Mouse (Mus musculus) right cerebral cortex, postnatal 36 days (tissue): ENCODE data around the gene Slc39a7.
"Not testable (repeated sequence)": the region's sequence is repeated elsewhere in the genome, so short reads cannot be mapped to it uniquely, and the experiment has no call there.

Experiments used
- DNase-seq, 2 experiments: peaks; one replicate each; pipeline ENCODE4 v3.0.0; 2022; ENCODE audit warnings: low spot score in 2 of 2, mixed read lengths in 1 of 2

The Slc39a7 gene

DNA sequence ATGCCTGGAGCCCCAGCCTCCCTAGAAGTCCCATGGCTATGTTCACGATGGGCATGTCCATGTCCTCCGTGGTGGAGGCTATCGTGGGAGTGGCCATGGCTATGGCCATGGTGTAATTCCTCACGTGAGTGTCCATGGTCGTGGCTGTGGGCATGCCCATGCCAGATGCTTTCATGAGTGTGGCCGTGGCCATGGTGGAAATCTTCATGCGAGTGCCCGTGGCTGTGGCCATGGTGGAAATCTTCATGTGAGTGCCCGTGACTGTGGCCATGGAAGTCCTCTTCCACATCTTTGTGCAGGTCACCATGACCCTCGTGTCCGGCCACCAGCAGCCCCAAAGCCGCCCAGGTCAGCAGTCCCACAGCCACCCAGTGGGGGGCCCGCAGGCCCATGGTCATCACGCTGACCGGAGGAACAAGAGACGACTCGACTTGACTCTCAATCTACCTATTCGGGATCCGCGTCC is 588 bp downstream of the Slc39a7 start:
- no peak for DNase-seq

- DNase-seq, result no peak
Observed at GRCm38 (mm10) chr17:34029890-34030595, 1.4 kb downstream of the Slc39a7 start.

GRCm38 (mm10) chr17:34029150-34029889 is 2.2 kb downstream of the Slc39a7 start:
- no peak for DNase-seq

GRCm38 (mm10) chr17:34028501-34029149 is 2.9 kb downstream of the Slc39a7 start:
- no peak for DNase-seq

- DNase-seq, result peak; percentile 89 to 90
Observed at GRCm38 (mm10) chr17:34027656-34028223, 3.7 kb downstream of the Slc39a7 start, which contains the start of gene H2-Ke6. Gene H2-Ke6 (minus strand): TSS chr17:34028060.

- DNase-seq, result no peak
Observed at GRCm38 (mm10) chr17:34026917-34027655, 4.4 kb downstream of the Slc39a7 start.

DNA sequence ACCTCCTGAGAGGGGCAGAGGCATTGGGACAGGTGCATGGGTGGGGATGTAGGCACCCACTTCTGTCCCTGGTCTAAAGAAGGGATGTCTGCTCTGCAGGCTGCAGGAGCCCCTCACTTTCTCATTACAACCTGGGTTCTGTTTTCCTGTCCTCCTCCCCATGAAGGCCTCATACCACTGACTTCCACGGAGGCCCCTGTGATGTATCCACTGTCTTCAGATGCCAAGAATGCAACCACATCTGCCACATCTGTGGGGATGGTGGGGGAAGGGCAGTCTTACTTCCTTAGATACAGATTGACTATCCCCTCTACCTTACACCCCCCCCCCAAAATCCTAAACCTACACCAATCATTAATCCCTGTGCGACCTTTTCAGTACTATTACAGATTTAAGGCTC is 5.3 kb downstream of the Slc39a7 start:
- DNase-seq, result no peak

GRCm38 (mm10) chr17:34025756-34026151 is 5.7 kb downstream of the Slc39a7 start:
- no peak for DNase-seq

- DNase-seq, result no peak
Observed at GRCm38 (mm10) chr17:34024861-34025755, 6.4 kb downstream of the Slc39a7 start.

DNA sequence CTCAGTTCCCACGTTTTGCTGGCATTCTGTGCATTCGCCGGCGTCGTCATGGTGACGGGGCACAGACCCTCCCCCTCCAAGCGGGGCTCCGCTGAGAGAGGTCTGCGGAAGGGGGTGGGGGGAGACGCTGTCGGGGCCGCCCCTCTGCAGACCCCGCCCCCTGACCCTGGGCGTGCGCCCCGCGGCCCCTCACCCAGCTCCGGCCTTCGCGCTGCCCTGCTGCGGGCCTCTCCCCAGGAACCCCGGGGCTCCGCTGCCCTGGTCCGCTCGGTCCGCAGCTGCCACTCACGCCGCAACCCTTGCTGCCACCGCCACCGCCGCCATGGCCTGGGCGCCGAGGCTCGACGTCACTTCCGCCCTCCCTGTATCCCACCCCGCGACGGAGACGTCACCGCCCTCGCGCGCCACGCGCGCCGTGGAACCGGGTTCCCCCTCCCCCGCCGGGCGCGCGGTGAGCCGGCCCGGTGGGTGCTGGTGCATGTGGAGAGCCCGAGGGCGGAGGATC is 7.1 kb downstream of the Slc39a7 start, which contains the start of gene Ring1:
Gene Ring1 (minus strand): TSS at position 364 of the 505 bp plus-strand sequence.
- DNase-seq, result peak; percentile 83 to 85

DNA sequence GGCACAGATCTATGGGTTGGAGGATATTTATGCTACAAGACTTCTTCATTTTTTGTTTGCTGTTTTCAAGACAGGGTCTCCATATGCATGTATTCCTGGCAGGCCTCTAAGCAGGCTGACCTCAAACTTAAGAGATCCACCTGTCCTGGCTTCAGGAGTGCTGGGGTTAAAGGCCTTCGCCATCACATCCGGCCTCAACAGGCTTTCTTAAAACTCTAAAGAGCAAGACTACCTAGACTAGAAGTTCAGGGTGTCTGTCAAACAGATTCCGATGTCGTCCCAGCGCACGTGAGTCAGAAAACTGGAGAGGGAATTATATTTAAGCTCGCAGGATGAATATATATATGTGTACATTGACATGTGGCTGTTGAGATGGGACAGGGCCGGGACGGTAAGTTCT is 7.8 kb downstream of the Slc39a7 start:
- DNase-seq, result no peak

GRCm38 (mm10) chr17:34022987-34023386 is 8.5 kb downstream of the Slc39a7 start:
- DNase-seq, result no peak

- DNase-seq, result no peak
Observed at GRCm38 (mm10) chr17:34022414-34022783, 9.1 kb downstream of the Slc39a7 start.

DNA sequence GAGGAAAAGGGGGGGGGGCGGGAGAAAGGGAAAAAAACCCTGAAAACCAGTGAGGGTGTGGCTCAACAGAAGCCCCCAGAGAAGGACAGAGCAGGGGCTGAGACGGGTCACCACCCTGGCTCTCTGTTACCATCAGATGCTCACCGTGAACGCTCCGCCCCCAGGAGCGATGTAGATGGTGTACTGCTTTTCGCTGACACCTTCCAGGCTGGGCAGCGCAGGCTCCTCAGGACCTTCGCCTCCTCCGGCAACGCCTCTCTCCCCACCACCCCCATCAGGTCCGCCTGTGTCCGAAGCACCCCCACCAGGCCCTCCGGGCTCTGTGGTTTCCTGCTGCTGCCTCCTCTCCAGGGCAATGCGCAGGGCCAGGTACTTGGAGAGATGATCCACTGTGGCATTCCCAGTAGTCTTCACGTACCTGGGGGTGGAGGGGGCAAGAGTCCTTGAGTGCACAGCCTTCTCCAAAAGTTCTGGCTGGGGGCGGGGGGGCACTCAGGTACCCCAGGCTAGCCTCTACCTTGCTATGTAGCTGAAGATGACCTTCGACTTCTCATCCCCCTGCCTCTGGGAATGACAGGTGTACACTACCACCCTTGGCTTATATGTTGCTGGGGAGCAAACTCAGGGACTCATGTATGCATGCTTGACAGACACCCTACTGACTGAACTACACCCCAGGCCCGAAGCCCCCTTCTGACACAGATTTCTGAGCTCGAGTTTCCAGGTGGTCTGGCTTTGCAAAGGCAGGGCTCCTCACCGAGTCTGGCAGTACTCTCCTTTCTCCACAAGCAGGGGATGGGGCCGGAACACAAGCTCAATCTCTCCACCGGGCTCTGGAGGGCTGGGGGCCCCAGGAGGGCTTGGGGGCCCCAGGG is 9.7 kb downstream of the Slc39a7 start:
- no peak for DNase-seq

DNA sequence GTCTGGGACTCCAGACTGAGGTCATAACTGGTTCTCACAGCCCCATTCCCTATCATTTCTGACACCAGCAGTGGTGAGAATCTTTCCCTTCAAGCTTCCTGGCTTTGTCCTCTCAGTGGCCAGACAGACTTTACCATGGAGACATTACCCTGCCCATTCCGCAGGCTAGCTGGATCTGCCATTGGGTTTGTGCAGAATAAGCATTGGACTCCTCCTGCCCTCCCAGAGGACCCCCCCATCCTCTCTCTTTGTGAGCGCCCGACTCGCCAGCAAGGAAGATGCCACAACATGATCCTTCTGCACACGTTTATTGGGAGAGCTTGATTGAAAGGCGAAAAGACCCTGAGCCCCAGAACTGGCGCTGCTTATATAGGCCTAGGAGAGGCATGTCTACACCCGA is 18.0 kb downstream of the Slc39a7 start:
- no peak for DNase-seq

GRCm38 (mm10) chr17:34010156-34010555 is 21.3 kb downstream of the Slc39a7 start:
- DNase-seq, result no peak

DNA sequence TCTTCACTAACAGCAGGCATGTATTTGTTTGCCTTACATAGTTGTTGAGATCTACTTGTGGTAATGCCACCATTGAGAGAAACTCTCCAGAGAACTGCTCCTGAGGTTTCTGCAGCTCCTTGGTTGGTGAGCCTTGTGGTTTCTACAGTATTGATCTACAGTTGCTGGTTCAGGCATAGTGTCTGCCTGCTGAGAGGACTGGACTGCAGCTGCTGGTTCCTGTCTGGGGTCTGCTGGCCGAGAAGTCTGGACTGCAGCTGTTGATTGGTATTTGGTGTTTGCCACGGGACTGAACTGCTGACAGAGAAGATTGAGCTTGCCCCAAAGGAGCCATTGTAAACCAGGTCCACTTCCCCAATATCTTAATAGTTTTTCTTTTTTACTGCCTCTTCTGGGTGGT is 24.9 kb downstream of the Slc39a7 start:
- no peak for DNase-seq

DNA sequence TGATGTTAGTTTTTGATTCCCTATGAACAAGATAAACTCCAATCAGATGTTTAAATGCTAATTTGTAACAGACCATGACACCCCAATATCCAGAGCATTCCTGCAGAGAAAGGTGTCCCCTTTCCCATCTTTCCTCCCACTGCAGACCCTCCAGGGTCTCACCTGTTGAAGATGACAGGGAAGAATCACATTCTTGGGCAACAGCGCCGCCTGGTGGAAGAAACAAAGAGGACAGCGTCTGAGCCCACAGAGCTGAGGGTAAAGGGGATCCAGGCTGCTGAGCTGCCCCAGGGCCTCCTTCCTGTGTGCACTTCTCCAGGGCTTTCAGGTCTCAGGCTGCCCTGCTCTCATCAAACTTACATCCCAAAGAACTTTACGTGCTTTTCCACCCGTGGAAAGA is 28.1 kb downstream of the Slc39a7 start:
- DNase-seq, result no peak

DNA sequence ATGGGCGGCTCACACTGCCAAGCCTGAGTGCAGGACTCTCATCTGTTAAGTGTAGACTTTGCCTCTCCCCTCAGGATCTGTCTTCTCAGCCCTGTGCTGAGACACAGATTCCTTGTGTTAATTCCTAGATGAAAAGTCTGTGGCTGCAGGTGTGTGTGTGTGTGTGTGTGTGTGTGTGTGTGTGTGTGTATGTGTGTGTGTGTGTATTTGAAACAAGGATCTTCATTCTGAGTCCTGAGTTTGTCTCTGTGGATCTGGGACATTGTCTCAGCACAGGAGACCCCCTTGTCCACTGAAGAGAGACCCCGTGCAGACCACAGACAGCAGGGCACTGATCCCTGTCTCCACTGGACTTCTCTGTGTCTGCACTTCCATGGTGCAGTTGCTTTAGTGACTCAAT is 30.7 kb downstream of the Slc39a7 start:
- DNase-seq, result not testable (repeated sequence)
